Mouse (Mus musculus): ENCODE measurements around the gene Gm21953. TPM values are rescaled to one million over a fixed set of nuclear protein-coding genes. Genes with fewer than 3 reads are reported as not detected.
"Not testable (repeated sequence)": the region's sequence is repeated elsewhere in the genome, so short reads cannot be mapped to it uniquely, and the experiment has no call there.

The Gm21953 gene
- 0.66 TPM in 1 of 2 replicates, not detected in the other for polyA plus RNA-seq (2015; fragmentation: Nextera tagmentation; extraction: Ambion mirVana)

DNA sequence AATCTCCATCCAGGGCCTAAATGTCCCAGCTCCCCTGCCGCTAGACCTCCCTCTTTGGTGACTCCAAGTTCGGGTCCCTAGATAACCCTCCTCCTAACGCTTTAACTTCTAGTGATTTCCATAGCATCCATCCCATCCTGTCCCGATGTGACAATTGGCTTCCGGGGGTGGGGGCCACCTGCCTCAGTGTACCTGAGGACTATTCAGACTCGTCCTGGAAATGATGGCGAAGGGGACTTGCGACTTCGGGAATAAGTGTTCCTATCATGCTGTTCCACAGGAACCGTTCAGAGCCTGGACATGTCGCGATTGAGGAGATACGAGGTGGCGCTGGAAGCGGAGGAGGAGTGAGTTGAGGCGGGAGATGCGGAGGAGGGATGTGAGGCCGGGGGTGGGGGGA lies at the start of gene Gm21953:
TSS of gene Gm21953 (plus strand) at position 301 of the 400 bp plus-strand sequence.
- H3K36me3 ChIP-seq (ENCODE audit: control insufficient read depth, insufficient read depth); H3K9me3 ChIP-seq (ENCODE audit: control insufficient read depth); H3K27ac ChIP-seq (ENCODE audit: low read depth, low read length); H3K4me3 ChIP-seq (ENCODE audit: low read depth, low read length); ATAC-seq; H3K4me2 ChIP-seq (replicated peaks; ENCODE audit: low read depth); H3K27me3 ChIP-seq (replicated peaks; ENCODE audit: control insufficient read depth, insufficient read depth, low read length); H3K4me1 ChIP-seq (replicated peaks; ENCODE audit: control insufficient read depth, insufficient read depth, low read length); H3K9ac ChIP-seq (ENCODE audit: low read depth, low read length): not testable (repeated sequence)
- WGBS: no CpG with 5 or more reads among the region's 18 CpGs

DNA sequence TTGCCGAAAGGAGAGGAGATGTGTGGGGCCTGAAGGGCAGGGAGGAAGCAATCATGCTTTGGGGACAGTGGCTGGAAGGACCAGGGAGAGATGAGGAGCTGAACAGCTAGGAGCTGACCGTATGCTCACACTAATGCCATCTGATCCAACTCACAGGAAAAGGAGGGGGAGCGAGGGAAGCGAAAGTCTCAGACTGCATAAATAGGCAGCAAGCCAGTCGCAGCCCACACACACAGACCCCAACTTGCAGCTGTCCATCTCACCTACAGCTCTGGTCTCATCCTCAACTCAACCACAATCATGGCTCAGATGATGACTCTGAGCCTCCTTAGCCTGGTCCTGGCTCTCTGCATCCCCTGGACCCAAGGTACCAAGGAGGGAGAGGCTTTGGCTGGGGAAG lies 38.6 kb upstream of the Gm21953 start, which contains the start of gene Ccl21b:
TSS of gene Ccl21b (plus strand) at position 301 of the 400 bp plus-strand sequence.
- not testable (repeated sequence) for H3K4me3 ChIP-seq (ENCODE audit: low read depth, low read length); H3K4me1 ChIP-seq (replicated peaks; ENCODE audit: control insufficient read depth, insufficient read depth, low read length); H3K36me3 ChIP-seq (ENCODE audit: control insufficient read depth, insufficient read depth); H3K9me3 ChIP-seq (ENCODE audit: control insufficient read depth); ATAC-seq; H3K9ac ChIP-seq (ENCODE audit: low read depth, low read length); H3K27ac ChIP-seq (ENCODE audit: low read depth, low read length); H3K27me3 ChIP-seq (replicated peaks; ENCODE audit: control insufficient read depth, insufficient read depth, low read length); H3K4me2 ChIP-seq (replicated peaks; ENCODE audit: low read depth)
- no CpG with 5 or more reads among the region's 5 CpGs for WGBS

DNA sequence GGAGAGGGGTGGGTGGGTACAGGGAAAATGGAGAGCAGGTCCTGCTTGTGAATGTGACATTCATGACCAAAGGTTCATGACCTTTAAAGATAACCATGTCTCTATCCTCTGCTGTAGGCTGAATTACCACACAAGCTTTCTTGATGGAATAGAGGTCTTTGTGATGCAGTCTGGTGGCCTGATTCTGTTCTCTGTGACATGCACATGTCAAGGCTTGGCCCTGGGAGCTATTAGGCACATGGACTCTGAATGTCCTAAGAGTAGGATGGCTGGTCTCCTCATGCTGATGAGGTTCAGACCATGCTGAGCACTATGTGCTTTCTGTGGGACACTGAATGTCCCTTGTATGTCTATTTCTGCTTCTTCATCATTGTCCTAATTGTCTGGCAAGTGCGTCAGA lies 24.0 kb downstream of the Gm21953 start, which contains the start of gene Fam205a3:
TSS of gene Fam205a3 (plus strand) at position 301 of the 400 bp plus-strand sequence.
- no CpG with 5 or more reads among the region's 1 CpGs for WGBS
- H3K9ac ChIP-seq (ENCODE audit: low read depth, low read length); H3K4me2 ChIP-seq (replicated peaks; ENCODE audit: low read depth): not testable (repeated sequence)

More for the DNA sequence above, 24.0 kb downstream of the Gm21953 start, which contains the start of gene Fam205a3:
- not testable (repeated sequence) for H3K36me3 ChIP-seq (ENCODE audit: control insufficient read depth, insufficient read depth); H3K9me3 ChIP-seq (ENCODE audit: control insufficient read depth); H3K4me3 ChIP-seq (ENCODE audit: low read depth, low read length); H3K27me3 ChIP-seq (replicated peaks; ENCODE audit: control insufficient read depth, insufficient read depth, low read length); H3K27ac ChIP-seq (ENCODE audit: low read depth, low read length); H3K4me1 ChIP-seq (replicated peaks; ENCODE audit: control insufficient read depth, insufficient read depth, low read length); ATAC-seq

Other genes with a start within 250 kb of the Gm21953 start
- gene Gm3893, start 203.1 kb upstream of the Gm21953 start, polyA plus RNA-seq (2015; fragmentation: Nextera tagmentation; extraction: Ambion mirVana): not detected in 2 replicates
- gene Gm13304, start 179.4 kb upstream of the Gm21953 start, polyA plus RNA-seq (2015; fragmentation: Nextera tagmentation; extraction: Ambion mirVana): 5.7 and 12.4 TPM in 2 replicates
- 0.48 TPM in 1 of 2 replicates, not detected in the other for gene Gm13306, start 140.8 kb upstream of the Gm21953 start, polyA plus RNA-seq (2015; fragmentation: Nextera tagmentation; extraction: Ambion mirVana)
- not detected in 2 replicates for gene Gm13305, start 125.7 kb upstream of the Gm21953 start, polyA plus RNA-seq (2015; fragmentation: Nextera tagmentation; extraction: Ambion mirVana)
- gene Gm10600, start 53.6 kb upstream of the Gm21953 start, polyA plus RNA-seq (2015; fragmentation: Nextera tagmentation; extraction: Ambion mirVana): not detected in 2 replicates
- gene Ccl21b, start 38.5 kb upstream of the Gm21953 start, polyA plus RNA-seq (2015; fragmentation: Nextera tagmentation; extraction: Ambion mirVana): 3.2 TPM in 1 of 2 replicates, not detected in the other
- gene Fam205a3, start 24.1 kb downstream of the Gm21953 start, polyA plus RNA-seq (2015; fragmentation: Nextera tagmentation; extraction: Ambion mirVana): 0.05 TPM in 1 of 2 replicates, not detected in the other
- 0.66 TPM in 1 of 2 replicates, not detected in the other for gene Gm21586, start 145.1 kb downstream of the Gm21953 start, polyA plus RNA-seq (2015; fragmentation: Nextera tagmentation; extraction: Ambion mirVana)
- 0.07 TPM in 1 of 2 replicates, not detected in the other for gene Gm2163, start 172.5 kb downstream of the Gm21953 start, polyA plus RNA-seq (2015; fragmentation: Nextera tagmentation; extraction: Ambion mirVana)
- gene Fam205a2, start 233.9 kb downstream of the Gm21953 start, polyA plus RNA-seq (2015; fragmentation: Nextera tagmentation; extraction: Ambion mirVana): 0.05 TPM in 1 of 2 replicates, not detected in the other

All from intestine, postnatal 0 days (tissue).